Mouse (Mus musculus) Patski (cell line): ENCODE data around the gene Eps8. TPM values are rescaled to one million over a fixed set of nuclear protein-coding genes. Genes with fewer than 3 reads are reported as not detected.

Experiments
- ATAC-seq: fragments of 100-300 bp; one replicate; pipeline ENCODE4 v1.8.0; 2021
- CTCF ChIA-PET: fragments of 350-600 bp; sonication (Branson Sonifier 250); formaldehyde crosslinking; loops from one replicate; lab custom pipeline; 2022; ENCODE audit warnings: inconsistent platforms; lab: Charles Lee
- POLR2A ChIA-PET: fragments of 350-600 bp; sonication (Branson Sonifier 250); formaldehyde crosslinking; loops from one replicate; lab custom pipeline; 2022; ENCODE audit warnings: antibody characterized with exemption, inconsistent platforms; lab: Charles Lee
- DNase-seq: peaks from one replicate; pipeline ENCODE4 v3.0.0-alpha.2; 2011; ENCODE audit warnings: low read depth, low spot score
- H3K27me3 ChIP-seq: fragments of 371-371 bp; one replicate; pipeline ENCODE4 v1.5.1; 2021
- CTCF ChIP-seq: fragments of 100-300 bp; IDR thresholded peaks from one replicate; pipeline ENCODE4 v1.5.1; 2021
- in situ Hi-C: fragments of 300-500 bp; cut with MboI; formaldehyde crosslinking; loops from 3 replicates; pipeline ENCODE4 v1.11.1; 2018; ENCODE audit warnings: low pct_unique_long_range_greater_than_20kb, mixed read lengths
- polyA plus RNA-seq: library from polyadenylated mRNA; unstranded; gene quantifications from one replicate; pipeline ENCODE4 v1.2.3, GENCODE M21; 2021

Gene Eps8
- polyA plus RNA-seq, 1 experiment from 2014 or later, result 27.0 TPM

DNA sequence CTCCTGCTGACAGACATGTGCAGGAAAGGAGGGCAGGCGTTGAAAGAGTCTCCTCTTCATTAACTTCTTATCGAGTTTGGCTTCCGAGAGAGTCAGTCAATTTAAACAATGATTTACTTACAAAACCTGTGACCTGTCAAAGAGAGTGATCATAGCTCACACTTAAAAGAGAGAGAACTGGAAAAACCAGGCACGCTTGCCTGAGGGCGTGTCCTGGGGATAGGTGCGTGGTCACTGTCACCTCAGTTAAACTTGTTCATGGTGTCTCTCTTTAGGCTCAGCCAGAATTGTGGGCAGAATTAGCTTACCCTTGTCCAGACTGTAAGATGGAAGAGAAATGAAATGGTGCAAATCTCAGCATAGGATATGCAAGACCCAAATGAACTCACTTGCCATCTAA is 26.0 kb downstream of the Eps8 start:
- ChIA-PET POLR2A (no interaction called here), CTCF (interaction anchor here (0.6 kb wide), 1 partner anchor 84 kb away, joined by 3 read pairs; no protein-coding TSS in a partner anchor)
- no peak for TF ChIP-seq CTCF
- no peak for DNase-seq
- in situ Hi-C loops, result no loop called here
- ATAC-seq, result no peak
- H3K27me3 ChIP-seq, result no peaks in the 10 kb centered on the region

DNA sequence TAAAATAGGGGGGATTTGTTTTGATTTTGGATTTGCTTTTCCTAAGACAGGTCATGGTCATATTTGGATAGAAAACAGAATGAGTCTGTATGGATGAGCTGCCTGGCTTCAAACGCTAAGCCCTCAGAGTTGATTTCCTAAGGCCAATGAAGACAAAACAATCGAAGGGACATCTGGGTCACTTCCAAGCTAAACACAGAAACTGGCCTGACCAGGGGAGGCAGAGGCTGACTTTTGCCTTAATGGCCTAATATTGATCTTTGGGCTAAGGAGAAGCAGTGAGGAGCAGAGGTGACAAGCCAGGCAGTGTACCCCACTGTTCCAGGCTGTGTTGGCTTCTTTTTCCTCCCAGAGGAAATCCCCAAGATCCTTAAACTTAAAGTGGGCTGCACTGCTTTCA is 33.7 kb downstream of the Eps8 start:
- DNase-seq, result no peak
- ATAC-seq, result no peak
- CTCF ChIA-PET, result no interaction called here
- POLR2A ChIA-PET, result no interaction called here
- TF ChIP-seq CTCF, result no peak
- no peaks in the 10 kb centered on the region for H3K27me3 ChIP-seq
- in situ Hi-C loops, result no loop called here

DNA sequence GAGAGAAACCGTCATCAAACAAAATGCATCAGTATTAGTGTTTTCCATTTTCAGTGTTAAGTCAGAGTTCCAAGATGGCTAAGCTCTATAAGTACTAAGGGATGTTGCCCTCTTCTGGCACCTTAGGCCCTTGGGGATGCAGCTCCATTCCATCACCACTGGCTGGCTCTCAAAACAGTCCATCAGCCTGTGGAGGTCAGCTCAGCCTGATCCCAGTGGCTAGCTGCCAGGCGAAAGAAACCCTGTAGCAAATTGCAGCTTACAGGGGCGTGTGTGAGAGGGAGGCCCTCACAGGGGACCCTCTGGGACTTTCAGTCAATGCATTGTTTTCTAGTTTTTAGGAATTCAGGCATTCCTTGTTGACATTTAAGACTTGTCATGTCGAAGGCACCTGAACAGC is 40.8 kb downstream of the Eps8 start:
- CTCF ChIA-PET, result interaction anchor here (1.1 to 2.0 kb wide), 4 partner anchors 8 to 148 kb away, joined by 3 to 7 read pairs (median 3); no protein-coding TSS in a partner anchor
- H3K27me3 ChIP-seq, result no peaks in the 10 kb centered on the region
- in situ Hi-C loops, result no loop called here
- POLR2A ChIA-PET, result no interaction called here
- peak; percentile 35 for TF ChIP-seq CTCF
- DNase-seq, result peak; percentile 3
- no peak for ATAC-seq

DNA sequence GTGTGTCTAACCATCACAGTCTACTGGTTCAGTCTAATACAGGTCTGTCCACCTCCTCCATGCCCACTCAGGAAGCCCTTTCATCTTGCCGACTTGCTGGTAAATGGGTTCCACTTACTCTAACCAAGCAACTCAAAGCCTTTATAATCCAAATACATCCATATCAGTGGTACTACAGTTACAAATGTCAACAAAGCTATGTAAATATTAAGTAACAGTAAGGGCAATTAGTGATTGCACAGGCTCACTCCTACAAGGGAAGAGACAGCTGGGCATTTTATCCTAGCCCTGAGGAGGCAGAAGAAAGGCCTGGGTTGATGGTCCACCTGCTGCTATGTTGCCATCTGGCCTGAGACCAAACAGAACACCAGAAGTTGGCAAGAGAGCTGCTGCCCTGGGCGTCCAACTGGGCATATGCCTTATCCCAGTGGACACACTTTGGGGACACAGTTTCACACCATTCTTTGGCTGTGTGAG is 42.6 kb downstream of the Eps8 start:
- CTCF ChIA-PET, result interaction anchor here (1.1 kb wide), 1 partner anchor 38 kb away, joined by 3 read pairs; no protein-coding TSS in a partner anchor
- POLR2A ChIA-PET, result no interaction called here
- ATAC-seq (no peak), DNase-seq (no peak)
- no peak for TF ChIP-seq CTCF
- in situ Hi-C loops, result no loop called here
- no peaks in the 10 kb centered on the region for H3K27me3 ChIP-seq

DNA sequence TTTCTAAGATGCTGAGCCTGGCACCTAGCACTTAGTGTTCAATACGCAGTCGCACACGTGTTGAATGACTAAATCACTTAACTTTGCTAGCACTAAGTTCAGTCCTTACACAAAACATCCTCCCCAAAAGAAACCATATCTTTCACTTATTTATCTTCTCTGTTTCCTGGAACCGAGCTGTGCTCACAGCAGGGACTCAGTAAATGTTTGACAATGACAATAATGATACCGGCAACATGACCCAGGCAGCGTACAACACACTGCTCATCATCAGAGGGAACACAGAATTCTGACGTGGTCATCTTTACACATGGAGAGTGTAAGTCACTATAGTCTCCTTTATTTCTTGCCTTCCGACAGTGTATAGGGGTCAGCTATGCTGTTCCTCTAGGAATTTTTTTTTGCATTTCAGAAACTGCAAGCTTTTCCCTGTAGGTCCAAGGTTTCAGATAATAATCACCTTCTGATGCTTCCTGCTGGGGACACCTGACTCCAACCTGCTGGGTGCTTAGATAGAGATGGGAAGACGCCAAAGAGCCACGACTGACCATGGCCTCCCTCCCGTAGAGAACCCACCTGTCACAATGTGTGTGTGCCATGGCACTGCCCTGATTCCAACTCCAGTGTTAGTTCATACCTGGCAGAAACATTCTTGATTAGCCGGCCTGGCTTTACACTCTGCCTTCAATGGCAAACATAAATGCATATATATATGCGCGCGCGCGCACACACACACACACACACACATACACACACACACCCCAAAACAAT is 46.3 kb downstream of the Eps8 start:
- no peak for TF ChIP-seq CTCF

DNA sequence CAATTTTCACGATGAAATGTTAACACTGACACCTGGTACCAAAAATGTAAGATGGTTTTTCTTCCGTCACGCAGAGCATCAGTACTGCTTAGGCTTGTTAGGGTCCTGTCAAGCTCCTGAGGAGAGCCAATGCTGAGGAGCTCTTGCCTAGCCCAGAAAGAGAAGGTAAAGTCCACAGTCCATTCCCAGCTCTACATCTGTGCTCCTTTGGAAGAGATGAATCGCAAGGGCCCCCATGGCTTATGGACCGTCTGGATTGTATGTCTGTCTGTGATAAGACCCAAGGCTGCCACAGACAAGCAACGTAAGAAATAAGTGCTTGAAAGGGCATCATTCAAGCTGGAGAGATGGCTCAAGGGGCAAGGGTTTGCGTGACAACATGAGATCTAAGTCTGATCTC is 48.1 kb downstream of the Eps8 start:
- ATAC-seq (no peak), DNase-seq (no peak)
- in situ Hi-C loops, result no loop called here
- POLR2A ChIA-PET, result no interaction called here
- TF ChIP-seq CTCF, result no peak
- CTCF ChIA-PET, result interaction anchor here (0.9 kb wide), 1 partner anchor 9 kb away, joined by 3 read pairs; no protein-coding TSS in a partner anchor
- H3K27me3 ChIP-seq, result no peaks in the 10 kb centered on the region

More for the DNA sequence above, 46.3 kb downstream of the Eps8 start:
- in situ Hi-C loops, result no loop called here
- DNase-seq (no peak), ATAC-seq (no peak)
- ChIA-PET POLR2A (no interaction called here), CTCF (no interaction called here)
- H3K27me3 ChIP-seq, result no peaks in the 10 kb centered on the region

DNA sequence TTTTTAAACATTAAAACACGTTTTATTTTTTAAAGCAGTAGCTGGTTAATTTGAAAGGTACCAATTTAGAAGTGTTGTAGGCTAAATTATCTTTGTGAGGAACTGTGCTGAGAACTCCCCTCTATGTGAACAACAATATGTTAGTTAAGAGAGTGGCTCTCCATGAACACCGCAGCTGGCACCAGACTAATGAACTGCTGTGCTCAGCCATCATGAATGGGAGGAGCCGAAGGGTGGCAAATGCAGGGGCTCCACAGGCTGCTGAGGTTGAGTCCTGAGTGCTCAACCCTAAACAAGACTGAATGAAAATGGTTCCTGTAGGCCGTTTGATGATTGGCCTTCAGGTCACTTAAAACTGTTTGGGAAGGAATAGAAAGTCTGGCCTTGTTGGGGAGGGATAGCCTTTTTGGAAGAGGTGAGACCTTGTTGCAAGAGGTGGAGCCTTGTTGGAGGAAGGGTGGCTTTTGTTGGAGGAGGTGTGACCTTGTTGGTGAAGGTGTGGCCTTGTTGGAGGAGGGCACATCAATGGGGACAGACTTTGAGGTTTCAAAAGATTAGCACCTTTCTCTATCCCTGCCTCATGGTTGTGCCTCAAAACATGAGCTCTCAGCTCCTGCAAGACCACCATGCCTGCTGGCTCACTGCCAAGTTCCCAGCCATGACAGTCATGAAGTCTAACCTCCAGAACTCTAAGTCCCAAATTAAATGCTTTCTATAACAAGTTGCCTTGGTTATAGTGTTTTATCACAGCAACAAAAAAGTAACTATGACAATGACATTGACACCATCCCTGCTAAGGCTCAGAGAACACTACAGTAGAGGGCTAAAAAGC is 50.0 kb downstream of the Eps8 start:
- ATAC-seq, result no peak
- ChIA-PET CTCF (no interaction called here), POLR2A (no interaction called here)

DNA sequence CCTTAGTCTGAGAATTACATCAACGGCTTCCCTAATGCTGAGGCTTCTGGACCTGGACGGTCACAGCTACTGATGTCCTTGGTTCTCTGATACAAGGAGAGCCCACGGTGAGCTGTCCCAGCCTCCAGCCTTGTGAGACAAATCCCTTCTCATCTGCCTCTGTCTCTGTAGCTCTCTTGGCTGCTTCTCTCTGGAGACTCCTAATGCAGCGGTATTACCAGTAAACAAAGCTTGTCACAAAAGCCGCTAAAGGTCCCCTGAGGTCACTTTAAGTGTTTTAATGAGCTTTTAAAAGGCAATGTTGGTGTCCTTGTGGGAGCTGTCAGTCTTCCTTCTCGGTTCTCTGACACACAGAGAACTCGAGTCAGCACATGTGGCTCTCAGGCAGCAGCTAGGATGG is 56.4 kb downstream of the Eps8 start:
- TF ChIP-seq CTCF, result no peak
- ATAC-seq, result no peak
- POLR2A ChIA-PET, result no interaction called here
- no peaks in the 10 kb centered on the region for H3K27me3 ChIP-seq
- in situ Hi-C loops, result no loop called here
- DNase-seq, result no peak
- CTCF ChIA-PET, result no interaction called here

More for the DNA sequence above, 50.0 kb downstream of the Eps8 start:
- no peaks in the 10 kb centered on the region for H3K27me3 ChIP-seq
- in situ Hi-C loops, result no loop called here
- no peak for DNase-seq
- TF ChIP-seq CTCF, result no peak

DNA sequence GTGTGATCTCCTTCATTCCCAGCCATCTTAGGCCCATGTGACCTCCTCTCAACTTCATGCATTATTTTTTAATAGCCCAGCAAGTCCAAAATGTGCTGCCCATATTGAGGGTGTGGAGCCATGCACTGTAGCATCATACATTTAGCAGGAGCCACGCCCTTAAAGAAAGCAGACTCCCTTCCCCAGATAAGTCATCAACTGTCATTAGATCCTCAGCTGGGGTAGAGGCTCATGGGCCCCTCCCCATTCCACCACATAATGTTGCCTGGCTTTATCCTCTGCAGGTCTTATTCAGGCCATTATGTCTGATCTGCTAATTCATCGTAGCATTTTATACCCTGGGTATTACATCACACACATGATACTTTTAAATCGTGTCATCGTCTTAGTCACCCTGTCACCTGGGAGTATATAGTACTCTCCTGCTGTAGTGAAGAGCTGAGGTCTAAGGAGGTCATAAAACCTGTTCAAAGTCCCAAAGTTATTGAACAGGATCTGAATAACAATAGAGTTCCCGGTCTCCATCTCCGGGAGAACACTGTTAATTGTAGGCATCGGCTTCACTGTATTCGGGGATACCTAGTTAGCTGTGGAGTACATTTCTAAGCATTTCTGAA is 57.1 kb downstream of the Eps8 start:
- POLR2A ChIA-PET, result no interaction called here
- DNase-seq (no peak), ATAC-seq (no peak)
- TF ChIP-seq CTCF, result no peak
- CTCF ChIA-PET, result no interaction called here
- in situ Hi-C loops, result no loop called here
- H3K27me3 ChIP-seq, result no peaks in the 10 kb centered on the region

DNA sequence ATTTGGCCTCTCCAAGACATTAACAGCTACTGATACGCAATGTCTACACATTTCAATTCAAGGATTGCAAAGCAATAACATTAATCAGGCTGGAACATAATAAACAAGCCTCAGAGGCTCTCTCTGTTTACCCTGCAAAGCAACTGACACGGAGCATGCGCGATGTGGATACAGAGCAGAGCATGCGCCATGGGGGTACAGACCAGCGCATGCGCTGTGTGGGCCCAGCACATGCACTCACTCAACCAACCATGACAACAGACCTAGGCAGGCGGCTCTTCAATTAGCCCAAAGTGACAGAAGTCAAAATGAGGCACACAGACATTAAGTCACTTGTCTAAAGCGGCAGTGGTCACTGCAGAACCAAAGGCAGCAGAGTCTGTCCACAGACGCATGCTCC is 62.1 kb downstream of the Eps8 start:
- no peak for TF ChIP-seq CTCF
- CTCF ChIA-PET, result no interaction called here
- in situ Hi-C loops, result no loop called here
- POLR2A ChIA-PET, result no interaction called here
- no peak for ATAC-seq
- no peaks in the 10 kb centered on the region for H3K27me3 ChIP-seq
- no peak for DNase-seq

DNA sequence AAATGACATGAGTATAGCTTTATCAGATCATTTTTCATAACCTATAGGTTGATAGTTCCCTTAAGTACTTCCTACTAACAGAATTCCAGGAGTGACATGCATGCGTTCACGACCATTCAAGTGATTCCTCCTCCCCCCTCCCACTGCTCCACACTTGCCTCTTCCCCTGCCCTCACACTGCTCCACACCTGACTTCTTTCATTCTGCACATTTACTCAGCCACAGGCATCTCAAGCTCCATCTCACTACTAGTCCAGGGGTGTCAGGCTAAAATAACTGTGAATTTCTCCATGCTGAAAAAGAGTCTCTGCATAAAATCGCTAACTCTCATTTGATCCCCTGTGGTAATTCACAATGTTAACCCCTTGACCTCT is 65.4 kb downstream of the Eps8 start:
- ChIA-PET CTCF (no interaction called here), POLR2A (interaction anchor here (0.9 kb wide), 1 partner anchor 21 kb away, joined by 3 read pairs; no protein-coding TSS in a partner anchor)

More for the DNA sequence above, 65.4 kb downstream of the Eps8 start:
- DNase-seq, result no peak
- ATAC-seq, result no peak
- in situ Hi-C loops, result no loop called here
- no peak for TF ChIP-seq CTCF
- no peaks in the 10 kb centered on the region for H3K27me3 ChIP-seq
